Mouse (Mus musculus) G1E (cell line): ENCODE measurements around the gene Cry2.

Experiments used
- CTCF ChIP-seq: IDR thresholded peaks from 2 replicates; pipeline ENCODE4 v1.5.1; 2012; ENCODE audit warnings: low read depth, low read length, inconsistent platforms, mixed read lengths
- GATA2 ChIP-seq: IDR thresholded peaks from 2 replicates; pipeline ENCODE4 v1.6.1; 2012; ENCODE audit warnings: low read depth, low read length, inconsistent platforms, borderline replicate concordance
- POLR2AphosphoS5 ChIP-seq: IDR thresholded peaks from 2 replicates; pipeline ENCODE4 v1.6.1; 2012; ENCODE audit warnings: low read depth, low read length, inconsistent platforms; ENCODE audit not compliant: insufficient replicate concordance

- no peak for TF ChIP-seq CTCF
- no peak for TF ChIP-seq GATA2
- TF ChIP-seq POLR2AphosphoS5: no peak
Measured at GRCm38 (mm10) chr2:92422388-92423135, 11.3 kb downstream of the Cry2 start.
